Mouse (Mus musculus) mesoderm, embryonic 11.5 days (tissue): ENCODE measurements at regions not wholly inside any gene's neighbourhood (a gene's known extent, or its start where the extent isn't known, plus 50 kb on each side); places are given as distances from the start of the nearest gene placed in this dataset.
"Not testable (repeated sequence)": the region's sequence is repeated elsewhere in the genome, so short reads cannot be mapped to it uniquely, and the experiment has no call there.

ENCODE experiments used
- DNase-seq: peaks from one replicate; pipeline ENCODE4 v3.0.0-alpha.2; 2012; ENCODE audit warnings: low read depth, low spot score

GRCm38 (mm10) chr5:77816759-77817280 is 409.0 kb upstream of the Igfbp7 start:
- DNase-seq = no peak

GRCm38 (mm10) chr5:77809844-77810243 is 402.0 kb upstream of the Igfbp7 start:
- no peak for DNase-seq

DNA sequence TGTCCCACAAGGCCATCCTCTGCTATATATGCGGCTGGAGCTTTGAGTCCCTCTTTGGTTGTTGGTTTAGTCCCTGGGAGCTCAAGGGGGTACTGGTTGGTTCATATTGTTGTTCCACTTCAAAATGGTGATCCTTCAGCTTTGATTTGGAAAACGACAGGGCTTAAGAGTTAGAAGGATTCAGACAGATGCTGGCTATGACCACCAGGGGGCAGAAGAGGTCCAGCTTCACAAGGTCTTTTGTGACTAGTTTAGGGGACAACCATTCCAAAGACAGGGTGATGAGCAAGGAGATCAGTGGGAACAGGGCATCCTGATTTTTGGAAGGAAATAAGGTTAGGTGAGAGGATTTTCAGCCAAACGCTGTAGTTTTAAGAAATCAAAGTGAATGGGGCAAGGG is 399.9 kb upstream of the Igfbp7 start:
- peak; percentile 81 for DNase-seq

DNA sequence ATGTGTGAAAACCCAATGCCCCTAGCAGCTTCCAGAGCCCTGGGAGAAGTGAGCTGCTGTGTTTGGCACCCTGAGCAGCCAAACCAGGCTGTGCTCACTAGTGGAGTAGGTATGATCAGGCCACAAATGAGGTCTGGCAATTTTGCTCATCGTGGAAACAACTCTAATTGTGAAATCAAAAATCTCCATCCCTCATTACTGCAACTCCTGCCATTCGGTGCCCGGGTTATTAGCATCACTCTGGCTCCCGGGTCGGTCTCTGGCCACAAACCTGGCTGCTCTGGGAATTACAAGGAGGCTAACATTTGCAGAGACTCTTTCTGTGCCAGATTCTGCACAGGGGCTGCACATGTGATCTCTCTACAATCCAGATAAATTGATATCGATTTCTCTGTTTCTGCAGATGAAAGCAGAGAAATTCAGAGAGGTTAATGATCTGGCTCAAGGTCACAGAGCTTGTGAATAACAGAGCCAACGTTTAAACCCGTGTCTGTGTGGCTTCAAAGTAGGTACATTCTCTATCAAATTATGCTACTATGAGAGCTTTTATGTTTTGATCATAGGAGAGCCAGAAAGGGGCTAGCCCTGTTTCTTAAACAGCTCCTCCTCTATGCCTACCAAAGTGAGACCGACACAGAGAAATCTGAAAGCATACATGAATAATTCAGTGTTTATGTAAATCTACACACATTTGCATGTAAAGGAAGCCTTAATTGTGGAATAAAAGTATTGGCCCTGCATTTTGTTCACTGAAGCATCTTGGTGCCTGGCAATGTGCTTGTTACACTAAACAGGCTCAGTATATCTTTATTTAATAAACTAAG is 398.7 kb upstream of the Igfbp7 start:
- DNase-seq = no peak

GRCm38 (mm10) chr5:77805796-77806195 is 398.0 kb upstream of the Igfbp7 start:
- no peak for DNase-seq

GRCm38 (mm10) chr5:77805303-77805702 is 397.5 kb upstream of the Igfbp7 start:
- DNase-seq = no peak

DNA sequence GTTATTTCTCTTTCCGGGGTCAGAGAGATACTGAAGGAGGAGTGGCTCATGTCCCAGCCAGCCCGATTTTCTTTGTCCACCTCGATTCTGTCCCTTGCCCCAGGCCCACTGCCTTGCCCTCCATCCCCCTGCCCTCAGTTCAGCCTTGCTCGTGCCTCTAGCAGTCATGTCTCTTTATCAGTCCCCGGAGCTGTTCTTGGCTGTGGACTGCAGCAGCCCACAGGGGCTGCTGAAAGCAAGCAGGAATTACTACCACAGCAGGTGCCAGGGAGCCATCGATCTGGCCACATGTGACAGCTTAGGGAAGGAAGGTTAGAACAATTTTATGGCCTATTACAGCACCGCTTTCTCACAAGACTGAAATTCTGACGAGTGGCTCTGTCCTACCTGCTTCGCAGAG is 396.3 kb upstream of the Igfbp7 start:
- DNase-seq = peak; percentile 45

- peak; percentile 45 for DNase-seq
These were observed 395.7 kb upstream of the Igfbp7 start for GRCm38 (mm10) chr5:77803562-77803961.

DNA sequence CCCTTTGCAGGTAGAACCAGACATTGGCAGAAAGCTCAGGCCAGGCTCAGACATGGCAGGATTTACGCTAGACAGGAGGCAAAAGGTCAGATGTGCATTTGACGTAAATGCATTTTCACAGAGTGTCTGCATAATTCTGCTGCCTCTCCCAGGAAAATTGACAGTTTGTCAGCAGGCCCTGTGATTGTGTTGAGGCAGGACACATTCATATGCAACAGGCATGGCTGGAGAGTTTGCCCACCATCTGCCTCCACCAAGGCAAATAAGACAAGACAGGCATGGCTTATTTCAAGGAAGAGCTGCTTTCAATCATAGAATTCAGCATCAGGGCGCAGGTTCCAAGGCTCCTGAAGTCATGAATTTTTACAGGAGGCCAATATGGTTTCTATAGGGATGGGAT is 389.1 kb upstream of the Igfbp7 start:
- no peak for DNase-seq

- DNase-seq = no peak
These were observed 387.9 kb upstream of the Igfbp7 start for GRCm38 (mm10) chr5:77795766-77796165.

GRCm38 (mm10) chr5:77783953-77784352 is 376.1 kb upstream of the Igfbp7 start:
- no peak for DNase-seq

DNA sequence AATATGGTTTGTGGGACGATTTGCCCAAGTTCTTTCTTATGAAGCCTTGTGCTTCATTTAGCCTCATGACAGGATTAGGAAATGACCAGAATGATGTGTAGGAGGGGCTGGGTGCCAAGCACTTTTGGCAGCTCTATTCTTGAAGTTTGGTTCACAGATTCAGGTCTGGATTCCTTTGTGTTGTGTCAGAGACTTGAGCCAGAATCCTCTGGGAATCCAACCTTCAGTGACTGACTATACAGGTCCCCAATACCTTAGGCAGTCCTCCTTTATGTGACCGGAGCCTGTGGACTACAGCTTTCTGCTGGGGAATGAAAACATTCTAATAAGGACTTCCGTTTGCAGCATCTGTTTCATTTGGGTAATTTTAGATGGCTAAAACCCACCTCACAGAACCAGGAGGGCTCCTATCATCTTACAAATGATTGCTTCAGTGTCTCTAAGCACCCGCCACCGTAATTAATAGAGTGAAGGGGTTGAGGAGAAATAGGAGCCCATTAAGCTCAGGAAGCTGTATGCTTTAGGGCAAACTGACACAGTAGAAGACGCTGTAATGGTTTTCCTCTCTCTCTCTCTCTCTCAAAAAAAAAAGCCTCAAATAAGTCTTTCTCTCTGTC is 354.7 kb upstream of the Igfbp7 start:
- DNase-seq = no peak

GRCm38 (mm10) chr5:77762013-77762412 is 354.2 kb upstream of the Igfbp7 start:
- DNase-seq = no peak

- DNase-seq = no peak
These were observed 341.1 kb upstream of the Igfbp7 start for GRCm38 (mm10) chr5:77748933-77749332.

DNA sequence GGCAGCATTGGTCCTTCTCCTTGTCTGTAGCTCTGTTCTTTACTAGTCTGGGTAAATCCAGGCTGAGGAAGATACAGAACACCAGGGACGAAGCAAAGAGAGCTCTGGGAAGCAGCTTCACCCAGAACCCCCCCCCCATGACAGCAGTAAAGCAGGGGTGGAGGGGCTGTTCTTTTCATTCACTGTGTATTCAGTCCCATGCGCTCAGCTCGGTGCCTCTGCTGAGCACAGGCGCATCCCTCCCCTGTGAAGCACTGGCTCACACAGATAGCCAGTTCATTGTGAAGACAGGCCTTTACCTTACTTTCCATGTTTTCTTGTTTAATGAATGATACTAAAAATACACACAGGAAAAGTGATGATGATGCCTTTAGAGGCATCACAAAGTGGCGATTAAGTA is 338.8 kb upstream of the Igfbp7 start:
- DNase-seq = no peak

- DNase-seq = no peak
These were observed 335.6 kb upstream of the Igfbp7 start for GRCm38 (mm10) chr5:77743467-77743866.

DNA sequence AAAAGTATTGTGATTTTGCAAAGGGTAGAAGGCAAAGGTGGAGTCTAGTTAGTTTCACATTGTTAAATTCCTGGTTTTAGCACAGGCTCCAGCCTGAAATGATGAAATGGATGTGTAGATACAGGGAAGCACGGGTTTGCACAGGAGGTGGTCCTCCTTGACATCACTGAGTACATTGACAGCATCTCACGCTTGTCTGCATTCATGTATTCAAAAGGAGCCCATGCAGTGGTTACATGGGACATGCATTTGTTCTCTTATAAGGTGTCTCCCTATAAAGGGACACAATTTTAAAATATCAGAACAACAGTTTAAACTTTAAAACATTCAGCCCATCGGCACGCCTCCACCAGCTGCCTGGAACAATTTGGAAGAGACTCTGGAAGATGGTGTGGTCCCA is 322.4 kb upstream of the Igfbp7 start:
- DNase-seq = not testable (repeated sequence)

DNA sequence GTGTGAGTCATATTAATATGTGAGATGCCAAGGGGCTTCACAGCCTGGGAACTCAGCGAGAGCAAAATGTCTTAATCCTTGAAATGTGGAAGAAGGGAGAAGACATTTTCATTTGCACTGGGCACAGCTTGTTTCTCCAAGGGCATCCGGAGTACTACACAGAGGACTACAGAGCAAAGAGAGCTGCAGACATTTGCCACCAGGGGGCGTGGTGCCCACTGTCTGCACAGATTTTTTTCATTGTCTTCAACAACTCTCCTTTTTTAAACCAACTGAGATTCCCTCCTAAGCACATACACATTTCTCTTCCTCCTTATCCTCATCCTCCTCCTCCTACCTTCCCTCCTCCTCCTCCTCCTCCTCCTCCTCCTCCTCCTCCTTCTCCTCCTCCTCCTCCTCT is 273.8 kb upstream of the Igfbp7 start:
- DNase-seq = no peak

GRCm38 (mm10) chr5:77672073-77672924 is 264.5 kb upstream of the Igfbp7 start:
- no peak for DNase-seq

- no peak for DNase-seq
These were observed 255.3 kb upstream of the Igfbp7 start for GRCm38 (mm10) chr5:77663096-77663495.

GRCm38 (mm10) chr5:77659016-77659415 is 251.2 kb upstream of the Igfbp7 start:
- no peak for DNase-seq

DNA sequence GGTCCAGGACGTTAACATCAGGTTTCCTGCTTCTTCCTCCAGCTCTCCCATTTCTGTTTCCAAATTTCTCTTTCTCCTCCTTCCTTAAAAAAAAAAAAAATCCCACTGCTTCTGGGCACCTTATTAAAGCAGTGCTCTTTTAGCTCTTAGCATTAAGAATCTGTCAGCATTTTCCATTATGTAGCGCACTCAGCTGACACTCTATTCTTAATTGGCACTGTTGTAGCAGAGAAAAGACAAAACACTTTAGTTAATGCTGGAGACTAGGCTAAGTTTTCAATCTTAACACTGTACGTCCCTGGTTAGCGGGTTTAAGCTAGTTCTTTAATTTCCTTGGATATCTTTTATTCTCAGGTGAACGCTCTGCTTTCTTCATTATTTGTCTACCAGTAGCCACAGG is 236.8 kb upstream of the Igfbp7 start:
- no peak for DNase-seq
